Mouse (Mus musculus): ENCODE data around the gene Rhno1.

The Rhno1 gene

DNA sequence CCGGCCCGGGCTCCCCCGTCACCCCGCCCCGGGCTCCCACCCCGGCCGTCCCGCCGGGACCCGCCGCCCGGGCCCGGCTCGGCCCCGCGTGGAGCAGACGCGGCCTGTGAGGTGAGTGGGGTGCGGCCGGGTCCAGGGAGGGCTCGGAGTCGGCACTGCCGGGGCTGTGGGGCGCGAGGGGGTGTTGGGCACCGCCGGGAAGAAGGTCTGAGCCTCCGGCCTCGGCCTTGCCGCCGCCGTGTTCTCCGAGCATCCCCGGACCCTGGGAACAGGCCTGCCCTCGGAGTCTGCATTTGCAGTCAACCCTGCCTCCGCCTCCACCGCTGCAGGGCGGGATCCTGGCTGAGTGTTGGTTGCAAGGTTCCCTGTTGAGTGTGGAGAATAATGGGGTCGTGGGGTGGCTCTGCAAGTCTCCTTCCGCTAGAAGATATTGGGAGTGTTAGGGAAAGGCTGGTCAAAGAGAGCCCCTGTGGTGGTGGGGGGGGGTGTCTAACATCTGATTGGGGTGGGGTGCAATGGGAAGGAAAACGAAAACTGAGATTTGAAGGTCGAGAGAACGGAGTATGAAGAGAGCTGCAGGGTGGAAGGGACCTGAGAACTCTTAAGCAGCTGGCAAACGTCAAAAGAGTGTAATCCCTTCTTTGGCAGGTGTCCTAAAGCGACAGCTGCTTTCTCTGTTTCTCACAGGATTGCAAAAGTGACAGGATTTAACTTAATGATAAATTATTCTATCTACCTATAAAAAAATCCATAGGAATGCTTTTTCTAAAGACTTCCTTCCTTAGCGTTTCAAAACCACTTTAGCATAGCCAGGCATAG, 505 bp upstream of the Rhno1 start:
- no peak for DNase-seq (ENCODE audit: low spot score)

DNA sequence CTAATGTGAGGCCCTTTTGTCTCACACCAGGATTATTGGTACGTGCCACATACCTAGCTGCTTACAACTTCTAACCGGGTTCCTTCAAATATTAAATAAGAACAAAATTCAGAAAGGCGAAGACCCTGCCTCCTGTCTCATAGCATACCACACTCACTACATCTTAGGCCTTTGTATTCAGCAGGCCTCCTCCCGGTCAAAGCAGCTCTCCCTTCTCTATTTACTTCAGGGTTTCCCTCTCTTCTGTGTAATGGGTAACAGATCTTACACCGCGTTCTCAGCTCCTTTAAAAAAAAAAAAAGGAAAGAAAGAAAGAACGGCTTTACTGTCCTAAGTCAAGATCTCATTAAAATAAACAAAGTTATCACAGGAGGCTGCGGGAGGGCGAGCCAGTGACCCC, 810 bp downstream of the Rhno1 start:
- no peak for DNase-seq (ENCODE audit: low spot score)

DNA sequence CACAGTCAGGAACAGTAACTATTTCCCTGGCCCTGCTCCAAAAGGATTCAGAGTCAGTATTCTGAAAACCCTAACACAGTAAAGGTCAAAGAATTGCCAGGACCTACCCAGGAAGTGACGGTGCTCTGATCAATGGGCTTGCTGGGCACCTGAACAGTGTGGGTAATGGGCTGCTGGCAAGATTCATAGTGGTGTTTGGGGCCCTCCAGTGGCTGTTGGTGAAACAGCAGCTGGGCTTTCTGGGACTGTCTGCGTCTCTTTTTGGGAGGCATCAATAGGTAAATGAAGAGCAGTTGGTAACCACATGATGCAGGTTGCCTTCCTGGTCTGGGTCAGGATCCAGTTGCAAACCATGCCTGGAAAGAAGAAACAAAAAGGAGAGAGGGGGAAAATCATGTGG, 3.7 kb downstream of the Rhno1 start:
- DNase-seq (ENCODE audit: low spot score), result peak; percentile 15

DNA sequence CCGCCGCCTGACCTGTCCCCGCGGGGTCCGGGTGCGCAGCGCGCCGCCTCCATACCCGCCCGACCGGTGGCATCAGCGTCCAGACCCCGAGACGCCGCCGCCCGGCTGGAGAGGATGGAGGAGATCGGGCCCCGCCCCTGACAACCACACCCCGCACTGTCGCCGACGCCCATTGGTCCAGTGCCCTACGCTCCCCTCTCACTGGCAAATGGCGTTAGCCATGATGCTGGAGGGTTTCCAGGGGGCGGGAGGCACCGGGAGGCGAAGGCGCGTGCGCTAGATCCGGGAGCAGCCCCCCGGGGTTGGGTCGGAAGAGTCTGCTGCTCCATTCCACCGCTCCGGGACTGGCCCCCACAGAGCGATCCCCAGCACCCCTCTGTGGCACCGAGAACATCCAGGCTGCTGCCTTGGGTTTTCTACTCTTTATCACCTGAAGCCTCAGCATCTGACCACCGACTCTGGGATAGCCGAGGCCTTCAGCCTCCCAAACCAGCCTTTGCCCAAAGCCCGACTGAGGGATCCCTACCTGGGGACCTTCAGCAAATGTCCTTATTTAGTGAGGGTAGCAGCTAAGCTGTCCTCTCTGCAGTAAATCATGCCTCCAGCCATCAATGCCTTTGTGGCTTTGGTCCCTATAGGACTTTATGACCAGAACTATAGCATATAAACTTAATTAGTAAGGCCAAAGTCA, 6.8 kb downstream of the Rhno1 start, which contains the start of gene Tulp3:
TSS of gene Tulp3 (minus strand) at position 126 of the 691 bp plus-strand sequence.
- peak; percentile 93 for DNase-seq (ENCODE audit: low spot score)

DNA sequence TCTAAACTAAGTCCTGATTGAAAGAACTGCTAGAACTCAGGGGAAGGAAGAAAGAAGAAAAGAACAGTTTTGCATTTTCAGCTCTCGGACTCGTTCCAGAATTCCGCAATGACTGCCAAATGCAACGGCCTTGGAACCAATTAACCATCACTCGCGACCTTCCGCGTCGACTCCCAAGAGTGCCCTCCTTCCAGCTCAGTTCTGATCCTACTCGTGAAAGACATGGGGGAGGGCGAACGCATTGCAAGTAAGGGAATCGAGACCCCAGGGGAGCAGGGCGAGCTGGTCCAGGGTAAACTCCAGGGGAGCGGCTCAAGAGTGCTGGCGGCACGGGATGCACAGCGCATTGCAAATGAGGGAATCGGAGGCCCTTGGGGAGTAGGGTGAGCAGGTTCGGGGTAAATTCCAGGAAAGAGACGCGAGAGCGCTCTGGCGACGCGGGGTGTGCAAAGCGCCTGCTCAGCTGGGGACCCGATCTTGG, 7.5 kb downstream of the Rhno1 start:
- peak; percentile 44 for DNase-seq (ENCODE audit: low spot score)

DNA sequence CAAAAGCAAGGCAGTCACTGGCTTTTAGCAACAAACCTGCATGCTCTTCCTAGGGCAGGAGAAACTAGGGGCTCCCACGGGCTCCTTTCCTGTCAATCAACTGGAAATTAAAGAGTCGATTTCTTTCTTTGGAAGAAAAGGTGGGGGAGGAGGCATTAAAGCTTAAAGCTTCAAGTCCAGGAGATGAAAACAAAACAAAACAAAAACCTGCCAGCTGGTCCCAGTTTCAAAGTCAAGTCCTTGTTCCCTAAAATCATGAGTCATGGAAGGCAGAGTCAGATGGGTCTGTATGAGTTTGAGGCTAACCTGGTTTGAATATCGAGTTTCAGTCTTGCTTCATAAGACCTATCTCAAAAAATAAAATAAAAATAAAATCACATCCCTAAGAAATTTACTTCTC, 8.6 kb downstream of the Rhno1 start:
- DNase-seq (ENCODE audit: low spot score), result no peak

DNA sequence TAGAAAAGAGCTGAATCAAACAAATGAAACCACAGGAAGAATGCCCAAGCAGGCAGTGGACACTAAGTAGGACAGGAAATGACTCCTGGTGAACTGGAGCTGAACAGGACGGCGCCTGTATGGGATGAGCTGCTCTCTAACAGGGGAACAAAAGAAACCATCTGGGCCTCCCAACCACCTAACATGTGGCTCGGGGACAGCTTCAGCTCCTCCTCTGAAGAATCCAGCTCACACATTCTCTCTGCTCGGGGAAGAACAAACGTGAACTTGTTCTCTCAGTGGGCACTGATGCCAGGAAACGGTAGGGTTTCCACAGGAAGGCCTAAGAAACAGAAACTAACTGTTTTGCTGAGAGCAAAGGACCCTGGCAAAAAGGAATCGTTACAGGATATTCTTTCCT, 13.0 kb downstream of the Rhno1 start:
- no peak for DNase-seq (ENCODE audit: low spot score)

DNA sequence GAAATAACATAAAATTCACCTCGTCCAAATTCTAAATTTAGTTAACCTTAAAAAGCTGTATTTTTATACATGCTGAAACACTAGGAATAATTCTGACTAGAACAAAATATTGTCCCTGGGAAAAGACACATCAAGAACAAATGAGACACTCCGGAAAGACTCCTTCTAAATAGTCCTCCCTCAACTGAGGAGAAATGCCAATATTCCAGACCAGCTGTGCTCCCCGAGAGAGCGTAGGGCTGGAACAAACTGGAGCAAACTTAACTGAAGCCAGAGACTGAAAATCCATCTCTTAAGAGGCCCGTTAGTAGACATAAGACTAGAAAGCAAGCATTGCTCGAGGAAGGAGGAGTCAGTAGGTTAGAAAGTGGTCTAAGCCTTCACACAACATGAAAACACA, 15.9 kb downstream of the Rhno1 start:
- no peak for DNase-seq (ENCODE audit: low spot score)

DNA sequence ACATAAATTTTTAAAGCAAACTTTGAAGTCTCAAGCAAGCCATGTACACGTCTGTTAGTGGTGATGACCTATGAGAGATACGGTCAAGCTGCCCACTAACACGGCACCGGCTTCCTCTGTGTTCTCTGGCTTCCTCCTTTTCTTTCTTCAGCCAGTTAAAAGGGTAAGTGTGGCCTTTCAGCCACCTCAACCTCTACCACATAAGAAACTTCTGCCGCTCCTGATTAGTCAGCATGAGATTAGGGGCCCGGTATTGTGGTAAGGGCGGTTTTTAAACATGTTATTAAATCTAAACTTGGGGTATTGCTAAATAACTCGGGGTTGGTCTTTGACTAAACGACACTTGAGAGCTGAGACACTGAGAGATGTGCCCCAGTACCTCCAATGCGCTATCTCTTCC, 17.1 kb downstream of the Rhno1 start:
- DNase-seq (ENCODE audit: low spot score), result no peak

DNA sequence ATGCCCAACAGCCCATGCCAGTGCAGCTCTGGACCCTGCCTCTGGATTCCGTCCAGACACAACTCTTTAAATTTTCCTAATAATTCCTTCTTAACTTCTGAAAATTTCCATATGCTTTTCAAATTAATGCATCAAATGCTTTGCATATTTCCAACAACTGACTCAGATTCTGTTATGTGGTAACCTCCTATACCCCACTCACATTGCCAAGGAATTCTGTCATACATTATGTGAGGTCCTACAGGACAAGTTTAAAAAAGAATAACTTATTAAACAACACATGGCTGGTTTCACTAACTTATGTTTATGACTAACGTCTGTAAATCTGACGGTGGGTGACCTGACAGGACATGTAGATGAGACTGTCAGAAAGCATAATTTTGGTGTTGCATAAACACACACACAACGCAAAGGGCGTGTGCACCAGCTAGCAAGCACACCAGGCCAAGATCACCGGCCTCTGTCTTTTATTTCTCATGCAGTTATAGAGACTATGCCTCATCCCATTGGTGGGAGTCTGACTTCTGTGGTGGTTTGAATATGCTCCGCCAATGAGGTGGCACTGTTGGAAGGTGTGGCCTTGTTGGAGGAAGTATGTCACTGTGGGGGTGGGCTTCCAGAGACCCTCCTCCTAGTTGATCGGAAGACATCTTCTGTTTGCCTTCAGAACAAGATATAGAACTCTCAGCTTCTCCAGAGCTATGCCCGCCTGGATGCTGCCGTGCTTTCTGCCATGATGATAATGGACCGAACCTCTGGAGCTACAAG, 20.6 kb downstream of the Rhno1 start:
- DNase-seq (ENCODE audit: low spot score), result no peak

DNA sequence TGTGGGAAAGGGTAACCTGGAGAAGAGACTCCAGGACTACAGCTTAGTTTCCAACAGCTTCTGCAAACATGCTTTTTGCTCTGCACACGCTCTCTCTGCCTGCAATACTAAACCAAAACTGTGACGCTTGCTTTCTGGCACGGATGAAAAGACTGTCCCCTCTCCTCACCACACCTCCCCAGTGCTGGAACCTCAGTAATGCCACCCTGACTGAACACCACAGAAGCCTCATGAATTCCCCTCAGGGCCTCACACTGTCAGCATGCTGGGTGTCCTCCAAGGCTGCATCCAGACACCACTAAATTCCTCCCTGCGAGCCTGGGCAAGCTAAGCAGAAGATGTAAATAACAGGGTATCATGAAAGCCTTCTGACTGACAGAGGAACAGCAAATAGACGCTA, 23.8 kb downstream of the Rhno1 start:
- no peak for DNase-seq (ENCODE audit: low spot score)

DNA sequence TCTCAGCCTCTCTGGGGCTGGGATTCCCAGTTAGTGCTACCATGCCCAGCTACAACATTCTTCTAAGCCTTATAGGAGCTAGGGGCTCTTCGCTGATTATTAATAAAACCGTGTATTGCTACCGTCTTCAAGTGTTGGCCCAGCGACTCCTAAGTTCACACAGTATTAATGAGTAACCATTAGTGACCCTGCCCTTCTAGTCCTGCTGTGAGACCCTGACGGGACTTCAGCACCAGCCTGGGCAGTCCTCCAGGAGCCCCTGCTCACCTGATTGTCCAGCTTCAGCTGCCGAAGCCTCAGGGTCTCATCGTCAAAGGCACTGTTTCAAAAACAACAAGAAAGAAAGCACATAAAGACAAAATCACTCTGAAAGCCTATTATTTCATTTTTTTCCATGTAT, 25.2 kb downstream of the Rhno1 start:
- DNase-seq (ENCODE audit: low spot score), result no peak

DNA sequence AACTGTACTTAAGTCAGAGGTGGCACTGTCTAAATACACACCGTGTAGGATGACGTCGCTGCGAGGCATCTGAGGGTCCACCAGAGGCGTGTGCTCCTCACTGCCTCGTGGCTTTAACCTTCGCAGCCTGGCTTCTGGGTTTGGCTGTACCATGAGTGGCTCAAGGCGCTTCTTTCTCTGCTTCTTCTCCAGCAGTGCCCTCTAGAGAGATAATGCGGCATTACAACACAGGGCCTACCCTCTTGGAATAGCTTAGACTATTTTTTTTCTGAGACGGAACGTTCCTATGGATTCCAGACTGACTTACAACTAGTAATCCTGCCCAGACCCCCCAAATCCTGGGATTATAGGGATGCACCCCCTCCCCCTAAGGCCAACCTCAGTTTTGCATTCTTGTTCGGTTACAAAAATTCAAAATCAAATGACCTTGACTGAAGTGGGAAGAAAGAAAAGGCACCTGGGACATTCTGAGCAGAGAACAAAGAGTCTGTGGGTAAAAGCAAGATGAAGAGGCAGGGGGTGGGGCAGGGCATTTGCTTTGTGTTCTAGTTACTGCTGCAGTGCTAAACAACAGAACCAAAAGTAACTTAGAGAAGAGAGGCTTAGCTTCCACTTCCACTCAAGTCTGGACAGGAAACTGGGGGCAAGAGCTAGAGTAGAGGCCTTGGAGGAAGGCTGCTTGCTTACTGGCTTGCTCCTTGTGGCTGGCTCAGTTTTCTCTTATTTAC, 28.1 kb downstream of the Rhno1 start:
- DNase-seq (ENCODE audit: low spot score), result no peak

DNA sequence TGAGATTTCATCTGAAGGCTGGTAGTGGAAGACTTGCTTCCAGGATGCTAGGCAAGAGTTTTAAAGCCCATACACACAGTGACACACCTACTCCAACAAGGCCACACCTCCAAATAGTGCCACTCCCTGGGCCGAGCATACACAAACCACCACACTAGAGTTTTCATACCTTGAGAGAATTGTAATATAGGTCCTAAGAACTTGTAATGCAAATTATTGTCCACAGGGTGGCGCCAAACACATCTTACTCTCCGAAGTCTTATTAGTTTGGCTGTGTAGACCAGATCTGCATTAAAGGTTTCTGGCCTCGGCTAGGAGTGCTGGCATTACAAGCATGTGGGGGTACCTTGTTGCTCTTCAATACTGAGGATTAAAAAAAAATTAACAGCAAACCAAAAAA, 44.4 kb downstream of the Rhno1 start:
- peak; percentile 35 for DNase-seq (ENCODE audit: low spot score)

DNA sequence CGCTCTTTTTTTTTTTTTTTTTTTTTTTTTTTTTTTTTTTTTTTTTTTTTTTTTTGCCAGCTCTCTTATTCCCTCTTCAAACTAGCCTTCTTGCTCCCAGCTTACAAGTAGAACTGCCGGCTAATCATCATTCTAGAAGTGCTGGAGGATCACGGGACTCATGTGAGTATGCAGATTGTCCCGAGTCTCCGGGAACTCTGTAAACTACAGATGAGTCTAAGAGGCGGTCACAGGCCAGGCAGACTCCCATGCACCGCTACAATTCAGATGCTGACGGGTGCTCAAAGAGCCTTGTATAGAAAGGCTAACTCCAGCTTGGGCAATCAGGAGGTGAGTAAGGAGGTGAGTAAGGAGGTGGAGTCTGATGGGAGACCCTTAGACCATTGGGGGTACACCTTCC, 47.1 kb downstream of the Rhno1 start:
- no peak for DNase-seq (ENCODE audit: low spot score)

DNA sequence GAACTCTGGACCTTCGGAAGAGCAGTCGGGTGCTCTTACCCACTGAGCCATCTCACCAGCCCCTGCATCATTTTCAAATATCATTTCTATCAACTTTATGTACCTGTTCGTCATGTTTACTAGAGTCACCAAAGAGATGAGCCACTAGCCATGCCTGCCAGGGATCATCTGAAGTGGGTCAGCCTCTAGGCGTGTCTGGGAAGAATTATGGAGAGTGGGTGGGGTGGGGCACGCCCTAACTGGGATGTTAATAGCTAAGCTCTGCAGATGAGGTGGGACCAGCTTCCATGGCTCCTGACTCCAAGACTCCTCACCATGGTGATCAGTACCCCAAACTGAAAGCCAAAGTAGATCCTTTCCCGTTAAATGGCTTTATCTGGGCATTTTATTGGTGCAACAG, 47.9 kb downstream of the Rhno1 start:
- no peak for DNase-seq (ENCODE audit: low spot score)

DNA sequence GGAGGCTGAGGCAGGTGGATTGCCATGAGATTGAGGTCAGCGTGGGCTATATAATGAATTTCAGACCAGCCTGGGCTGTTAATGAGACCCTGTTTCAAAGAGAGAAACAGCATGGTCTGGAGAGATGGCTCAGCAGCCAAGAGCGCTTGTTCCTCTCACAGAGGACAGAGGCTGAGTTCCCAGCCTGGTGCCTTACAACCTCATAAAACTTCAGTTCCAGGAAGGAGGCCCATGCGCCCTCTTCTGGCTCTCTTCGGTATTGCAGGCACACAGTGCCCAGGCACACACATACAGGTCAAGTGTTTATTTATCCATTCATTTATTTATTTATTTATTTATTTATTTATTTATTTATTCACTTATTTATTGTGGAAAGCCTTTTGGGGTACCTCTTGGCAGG, 54.4 kb downstream of the Rhno1 start:
- no peak for DNase-seq (ENCODE audit: low spot score)
